In genomic region chr6:108070947-108071346, GRCm38 (mm10) we compare ENCODE assay signal across 17 mouse cellular contexts.
"Had no signal": no experiment of that assay in that cellular context is flagged by ENCODE, and none has a peak within 500 bp of the region (broad histone marks: within the 10 kb centered on the region; RNA-seq: fewer than 3 reads in every experiment).

No protein-coding gene starts in this region.

- H3K4me3 ChIP-seq: midbrain, embryonic 10.5 days; midbrain, embryonic 12.5 days; myocyte; neural tube, embryonic 13.5 days; neural tube, embryonic 15.5 days had no signal

- H3K27ac ChIP-seq: midbrain, embryonic 10.5 days; midbrain, embryonic 12.5 days; neural tube, embryonic 13.5 days; neural tube, embryonic 15.5 days had no signal

- DNase-seq: lung, adult 18-20 months; lung, embryonic 14.5 days; lung, postnatal 10 days; lung, postnatal 4 days; midbrain, embryonic 14.5 days; retina, postnatal 1 day; right cerebral cortex, adult 18-20 months; right cerebral cortex, postnatal 25 days; right cerebral cortex, postnatal 4 days; thymus, adult 18-20 months; thymus, postnatal 14 days; thymus, postnatal 36 days had no signal
